Mouse (Mus musculus) heart, postnatal 14 days (tissue): ENCODE results near the gene Tgfb2. TPM values are rescaled to one million over a fixed set of nuclear protein-coding genes. Genes with fewer than 3 reads are reported as not detected.

Experiments used
- DNase-seq, 2 experiments: peaks; one replicate each; pipeline ENCODE4 v3.0.0; 2021 to 2022
- intact Hi-C: fragments of 180-260 bp; cut with DNase I; formaldehyde crosslinking; loops from one replicate; pipeline ENCODE4 v1.15.1; 2025
- total RNA-seq, 2 experiments: library from RNA; stranded (reverse); gene quantifications; 2 replicates each; pipeline ENCODE4 v1.2.3; 2021

Gene Tgfb2
- total RNA-seq, 2 experiments from 2014 or later: 7.6 to 7.9 TPM

DNA sequence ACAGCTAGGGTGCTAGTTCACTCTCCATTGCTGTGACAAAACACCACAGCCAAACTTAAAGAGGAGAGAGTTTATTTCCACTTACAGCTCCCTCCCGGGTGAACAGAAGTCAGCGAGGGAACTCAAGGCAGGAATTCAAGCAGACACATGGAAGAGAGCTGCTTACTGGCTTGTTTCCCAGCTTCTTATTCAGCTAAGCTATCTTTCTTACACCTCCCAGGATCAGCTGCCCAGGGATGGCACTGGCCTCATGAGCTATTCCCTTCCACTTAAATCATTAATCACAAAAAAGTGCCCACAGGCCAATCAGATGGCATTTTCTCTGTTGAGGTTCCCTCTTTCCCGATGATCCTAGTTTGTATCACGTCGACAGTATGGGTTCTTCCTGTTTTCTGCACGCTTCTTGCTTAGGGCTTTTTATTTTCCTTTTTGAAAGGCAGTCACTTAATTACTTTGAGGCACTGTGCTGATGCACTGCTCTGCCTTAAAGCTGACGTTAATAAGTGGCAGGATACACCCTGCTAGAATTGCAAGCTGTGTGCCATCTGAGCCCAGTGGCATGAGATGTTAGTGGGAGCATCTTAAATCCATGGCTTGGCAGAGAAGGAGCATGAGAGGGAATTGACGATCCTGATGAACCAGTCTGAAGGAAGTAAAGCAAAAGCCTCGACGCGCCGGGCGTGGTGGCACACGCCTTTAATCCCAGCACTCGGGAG, 44.4 kb downstream of the Tgfb2 start:
- no peak for DNase-seq
- intact Hi-C loops: no loop called here

- intact Hi-C loops: no loop called here
- no peak for DNase-seq
Measured at GRCm38 (mm10) chr1:186658783-186659182, 47.0 kb downstream of the Tgfb2 start.

DNA sequence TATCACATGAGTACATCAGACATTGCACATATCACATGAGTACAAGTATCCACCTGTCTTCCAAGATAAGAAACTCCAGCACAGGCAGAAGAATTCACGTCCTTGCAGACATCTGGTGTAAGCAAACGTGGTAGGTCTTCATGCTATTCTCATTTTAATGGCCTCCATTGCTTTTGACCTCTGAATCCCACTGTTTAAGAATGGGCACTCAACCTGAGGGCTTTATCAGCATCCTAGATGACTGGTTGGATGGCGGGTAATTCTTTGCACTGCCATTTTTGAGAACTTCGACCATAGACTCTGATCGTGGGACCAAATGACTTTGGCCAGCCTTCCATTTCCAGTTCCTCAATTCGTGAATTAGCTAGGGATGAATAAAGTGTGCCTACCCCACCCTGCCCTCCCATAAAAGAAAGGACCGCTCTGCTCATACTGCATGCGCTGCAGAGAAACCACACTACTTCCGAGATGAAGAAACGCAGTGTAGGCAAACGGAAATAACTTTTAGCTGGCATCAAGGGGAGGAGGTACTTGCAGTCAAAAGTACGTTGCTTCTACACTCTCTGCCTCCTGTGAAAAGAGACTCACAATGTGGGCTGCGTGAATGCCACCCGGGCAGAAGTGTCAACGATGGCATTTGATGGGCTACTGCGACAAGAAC, 48.1 kb downstream of the Tgfb2 start:
- intact Hi-C loops: no loop called here
- no peak for DNase-seq

DNA sequence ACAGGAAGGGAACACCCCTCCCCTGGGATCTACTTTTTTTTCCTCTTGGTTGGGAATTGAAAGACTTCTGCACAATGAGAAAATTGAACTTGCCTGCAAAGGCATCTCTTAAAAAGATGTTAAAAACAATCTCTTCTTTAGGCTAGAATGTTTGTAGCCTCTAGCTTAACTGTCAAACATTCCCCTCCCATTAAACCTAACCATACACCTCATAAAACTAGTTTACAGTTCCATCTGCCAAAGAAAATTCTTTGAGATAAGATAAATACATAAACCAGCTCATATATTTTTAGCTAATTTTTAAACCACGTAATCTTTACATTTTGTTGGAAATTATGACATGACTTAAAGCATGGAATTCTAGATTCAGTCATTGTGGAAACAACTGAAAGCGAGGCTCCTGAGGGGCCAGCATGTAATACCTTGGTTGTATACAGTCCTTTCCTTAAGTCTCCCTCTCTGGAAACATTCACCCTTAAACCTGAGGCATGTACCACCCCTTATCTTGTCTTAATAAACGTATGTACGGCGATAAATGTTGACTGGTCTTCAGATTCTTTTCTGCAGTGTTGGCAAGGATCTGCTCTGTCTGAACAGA, 49.0 kb downstream of the Tgfb2 start:
- DNase-seq: no peak
- intact Hi-C loops: no loop called here

DNA sequence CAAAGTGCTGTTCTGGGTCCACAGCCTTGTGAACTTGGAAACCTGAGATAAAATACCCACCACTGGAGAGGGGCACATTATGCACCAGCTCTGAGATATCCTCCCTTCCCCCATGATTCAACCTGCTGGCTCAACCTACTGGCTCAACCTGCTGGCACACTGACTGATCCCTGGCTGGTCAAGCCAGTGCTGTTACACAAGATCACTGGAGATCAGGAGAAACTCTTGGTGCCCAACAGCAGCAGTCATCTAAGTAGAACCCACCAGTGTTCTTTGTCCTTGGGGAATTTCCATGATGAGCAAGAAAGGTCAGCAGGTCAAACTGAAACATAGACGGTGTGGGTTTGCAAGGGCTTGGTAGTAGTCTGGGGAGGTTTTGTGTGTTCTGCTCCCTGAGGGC, 49.6 kb downstream of the Tgfb2 start:
- intact Hi-C loops: no loop called here
- DNase-seq: no peak

GRCm38 (mm10) chr1:186655096-186655495, 50.7 kb downstream of the Tgfb2 start:
- intact Hi-C loops: no loop called here
- no peak for DNase-seq

- no peak for DNase-seq
- intact Hi-C loops: no loop called here
Measured at GRCm38 (mm10) chr1:186652208-186652607, 53.6 kb downstream of the Tgfb2 start.

DNA sequence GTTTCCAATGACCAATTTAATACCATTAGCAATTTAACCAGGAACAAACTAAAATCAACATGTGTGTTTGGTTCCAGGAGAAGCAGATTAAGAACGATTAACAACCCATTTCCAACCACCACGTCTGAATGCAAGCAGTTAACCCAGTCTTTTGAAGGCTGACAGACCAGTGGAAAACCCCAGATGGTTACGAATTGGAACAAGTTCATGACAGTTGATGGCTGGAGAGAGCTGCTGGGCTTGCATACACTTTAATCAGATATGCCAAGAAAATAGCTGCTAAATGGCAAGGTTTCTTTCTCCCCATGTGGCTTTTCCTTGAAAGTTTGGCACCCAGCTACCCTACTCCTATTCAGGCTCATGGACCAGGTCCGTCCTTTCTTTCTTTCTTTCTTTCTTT, 55.8 kb downstream of the Tgfb2 start:
- no peak for DNase-seq
- intact Hi-C loops: no loop called here

DNA sequence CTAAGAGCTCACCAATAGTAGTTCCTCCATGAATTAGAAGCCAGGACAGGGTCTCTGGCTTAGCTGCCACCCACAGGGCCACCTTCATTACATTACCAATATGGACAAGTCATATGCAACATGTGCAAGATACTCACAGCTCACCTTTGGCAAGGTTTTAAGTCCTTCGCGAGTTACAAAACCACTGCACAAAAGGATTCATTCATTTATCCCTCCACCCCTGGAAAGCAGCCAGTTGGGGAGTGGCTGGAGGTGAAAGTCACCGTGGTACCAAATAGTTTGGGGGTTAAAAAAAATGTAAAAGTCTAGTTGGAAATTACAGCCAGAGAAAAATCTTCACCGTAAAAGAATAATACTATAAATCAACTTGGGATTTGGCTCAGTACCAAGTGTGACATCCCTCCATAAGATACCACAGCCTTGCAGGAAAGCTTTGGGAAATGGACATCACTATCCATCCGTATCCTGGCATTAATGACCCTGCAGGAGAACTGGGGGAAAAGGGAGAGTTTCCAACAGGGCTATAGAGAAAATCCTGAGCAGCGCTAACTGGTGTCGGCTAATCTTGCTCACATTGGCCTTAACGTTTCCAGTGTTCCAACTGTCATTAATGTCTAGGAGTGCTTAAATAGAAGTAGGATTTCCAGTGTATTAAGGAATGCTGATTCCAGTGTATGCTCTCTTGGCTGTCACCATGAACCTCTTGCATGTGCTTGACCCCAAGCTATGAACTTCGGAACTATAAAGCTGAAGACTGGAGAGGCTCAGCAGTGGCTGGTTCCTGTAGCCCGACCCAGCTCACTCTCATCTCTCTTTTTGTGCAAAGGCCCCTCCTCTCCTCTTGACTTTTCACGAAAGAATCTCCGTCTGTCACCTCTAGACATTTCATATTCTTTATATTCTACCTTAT, 68.2 kb downstream of the Tgfb2 start:
- DNase-seq: no peak
- intact Hi-C loops: no loop called here

DNA sequence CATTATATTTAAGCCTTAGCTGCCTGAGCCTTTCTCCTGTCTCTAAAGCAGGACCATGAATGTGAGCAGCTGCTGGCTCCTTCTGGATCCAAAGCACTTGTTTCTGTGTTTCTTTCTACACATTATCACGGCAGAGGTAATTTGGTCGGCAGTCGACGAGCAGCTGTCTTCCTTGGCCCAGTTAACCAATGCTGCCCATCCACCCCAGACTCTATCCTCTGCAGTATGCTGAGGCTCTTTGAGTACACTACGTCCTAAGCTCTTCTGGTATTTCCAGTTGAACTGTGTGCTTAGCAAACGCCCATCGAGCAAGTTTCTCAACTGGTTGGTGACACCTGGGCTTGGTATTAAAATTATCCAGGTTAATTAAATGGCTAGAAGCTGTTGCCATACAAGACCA, 70.7 kb downstream of the Tgfb2 start:
- intact Hi-C loops: no loop called here
- no peak for DNase-seq

DNA sequence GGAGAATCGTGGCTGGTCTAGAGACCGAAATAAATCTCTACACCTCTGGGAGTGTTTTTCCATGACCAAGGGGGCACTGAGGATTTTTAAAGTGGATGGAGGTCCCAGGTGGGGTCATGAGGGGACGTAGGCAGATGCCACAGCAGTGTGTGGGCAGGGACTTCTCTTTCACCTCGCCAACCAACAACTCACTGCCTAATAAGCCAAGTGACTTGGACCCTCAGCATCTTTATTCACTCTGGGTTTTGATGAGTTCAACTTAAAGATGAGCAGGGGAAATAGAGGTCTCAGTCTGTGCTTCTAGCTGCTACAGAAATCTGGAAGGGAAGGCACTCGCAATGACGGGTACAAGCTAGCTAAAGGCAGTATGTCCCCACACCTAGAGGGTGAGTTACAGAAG, 74.3 kb downstream of the Tgfb2 start:
- DNase-seq: no peak
- intact Hi-C loops: no loop called here

GRCm38 (mm10) chr1:186630971-186631370, 74.8 kb downstream of the Tgfb2 start:
- no peak for DNase-seq
- intact Hi-C loops: no loop called here

GRCm38 (mm10) chr1:186627451-186627995, 78.3 kb downstream of the Tgfb2 start:
- peak; percentile 55 to 74 for DNase-seq
- intact Hi-C loops: no loop called here

- no peak for DNase-seq
- intact Hi-C loops: no loop called here
Measured at GRCm38 (mm10) chr1:186624474-186624873, 81.3 kb downstream of the Tgfb2 start.

DNA sequence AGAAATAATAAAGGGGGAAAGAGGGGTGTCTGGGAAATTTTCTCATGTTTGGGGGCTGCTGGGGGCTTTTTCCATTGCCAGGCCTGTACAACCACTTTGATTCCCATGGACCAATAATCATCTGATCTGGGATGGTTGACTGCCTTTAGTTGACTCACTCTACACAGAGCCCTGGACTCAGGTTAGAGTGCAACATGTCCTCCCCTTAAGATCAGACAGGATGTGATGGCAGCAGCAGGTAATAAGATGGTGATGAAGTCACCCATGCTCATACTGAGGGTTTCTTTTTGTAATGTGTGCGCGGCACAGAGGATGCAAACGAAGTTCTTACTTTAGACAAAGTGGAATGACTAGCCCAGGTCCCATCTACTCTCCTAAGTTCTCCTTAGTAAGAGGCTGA, 84.0 kb downstream of the Tgfb2 start:
- DNase-seq: no peak
- intact Hi-C loops: no loop called here

DNA sequence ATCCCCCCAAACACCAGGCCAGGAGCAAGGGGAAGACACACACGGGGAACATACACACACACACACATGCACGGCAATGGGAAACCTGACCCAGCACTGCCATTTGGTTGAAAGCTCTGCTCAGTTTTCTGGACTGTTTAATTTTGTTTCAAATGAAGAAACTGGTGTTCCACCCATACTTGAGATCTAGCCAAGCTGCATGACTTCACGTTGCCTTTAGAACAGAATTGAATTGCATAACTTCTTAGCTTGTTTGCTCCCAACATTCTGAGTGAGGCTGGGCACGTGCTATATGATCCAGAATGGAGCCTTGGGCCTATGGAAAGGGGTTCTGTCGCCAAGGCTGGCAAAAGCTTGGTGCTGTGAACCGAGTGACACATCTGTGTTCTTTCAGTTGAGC, 87.5 kb downstream of the Tgfb2 start:
- DNase-seq: peak in 1 of 2 experiments; percentile 27
- intact Hi-C loops: no loop called here

DNA sequence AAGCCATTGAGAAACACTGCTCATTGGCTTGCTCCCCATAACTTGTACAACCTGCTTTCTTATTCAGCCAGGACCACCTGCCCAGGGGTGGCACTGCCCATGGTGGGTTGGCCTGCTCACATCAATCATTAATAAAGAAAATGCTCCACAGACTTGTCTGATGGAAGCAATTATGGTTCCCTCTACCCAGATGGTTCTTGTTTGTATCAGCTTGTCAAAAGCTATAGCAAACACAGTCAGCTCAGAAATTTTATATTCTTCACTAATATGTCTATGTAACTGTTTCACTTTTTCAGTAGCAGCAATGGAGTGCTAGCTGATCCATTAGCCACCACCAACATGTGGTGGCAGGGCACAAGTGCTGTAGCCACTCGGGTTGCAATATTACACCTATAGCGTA, 94.4 kb downstream of the Tgfb2 start:
- DNase-seq: no peak
- intact Hi-C loops: loop anchor here (5.0 kb wide), 1 partner anchor 86 kb away; no protein-coding TSS in a partner anchor

DNA sequence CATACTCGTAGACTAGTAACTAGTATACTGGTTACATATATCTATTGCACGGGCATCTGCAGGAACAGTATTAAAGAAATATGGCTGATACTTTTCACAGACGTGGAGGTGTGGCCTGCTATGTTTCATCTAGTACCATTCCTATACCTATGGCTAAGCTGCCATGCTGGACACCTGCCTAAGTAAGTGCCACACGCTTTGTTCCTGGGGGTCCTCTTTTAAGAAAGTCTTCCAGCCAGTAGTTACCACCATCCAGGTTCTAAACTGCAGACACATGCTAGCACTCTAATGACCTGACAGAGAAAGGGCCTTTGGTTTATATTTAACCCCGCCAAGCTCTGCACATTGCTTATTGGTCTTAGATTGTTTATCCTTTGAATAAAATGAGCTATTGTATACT, 95.3 kb downstream of the Tgfb2 start:
- no peak for DNase-seq
- intact Hi-C loops: loop anchor here (5.0 kb wide), 1 partner anchor 87 kb away; no protein-coding TSS in a partner anchor

DNA sequence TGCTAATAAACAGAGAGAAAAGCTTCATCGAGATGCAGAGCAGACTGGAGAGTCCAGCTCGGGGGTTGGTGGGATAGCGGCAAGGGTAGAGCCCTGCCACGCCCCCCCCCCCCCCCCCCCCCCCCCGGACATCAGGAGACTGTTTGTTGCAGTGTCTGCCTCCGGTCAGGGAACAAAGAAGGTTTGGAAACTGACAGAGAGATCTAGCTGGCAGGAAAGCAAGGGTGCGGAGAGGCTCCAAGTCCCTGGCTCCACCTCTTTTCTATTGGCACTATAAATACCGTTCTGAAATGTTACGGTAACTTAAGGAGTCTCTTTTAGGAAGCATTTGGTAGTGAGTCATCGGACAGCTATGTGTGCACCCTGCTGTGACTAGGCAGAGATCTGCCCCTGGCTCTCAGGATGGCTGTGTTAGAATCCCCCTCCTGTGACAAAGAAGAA, 96.0 kb downstream of the Tgfb2 start:
- DNase-seq: peak; percentile 36 to 58
- intact Hi-C loops: loop anchor here (5.0 kb wide), 1 partner anchor 87 kb away; no protein-coding TSS in a partner anchor

GRCm38 (mm10) chr1:186608116-186608515, 97.7 kb downstream of the Tgfb2 start:
- no peak for DNase-seq
- intact Hi-C loops: no loop called here
